Mouse (Mus musculus) neural tube, embryonic 11.5 days (tissue): ENCODE measurements at regions not wholly inside any gene's neighbourhood (a gene's known extent, or its start where the extent isn't known, plus 50 kb on each side); places are given as distances from the start of the nearest gene placed in this dataset.
"Not testable (repeated sequence)": the region's sequence is repeated elsewhere in the genome, so short reads cannot be mapped to it uniquely, and the experiment has no call there.

ENCODE experiments used
- ATAC-seq: fragments of 200-750 bp; cut with Nextera tagmentation; 2 replicates; pipeline ENCODE4 v1.8.0; 2017; ENCODE audit warnings: moderate number of reproducible peaks, mild to moderate bottlenecking, moderate TSS enrichment, moderate library complexity; ENCODE audit not compliant: insufficient read depth, low FRiP score, low TSS enrichment
- DNase-seq: peaks from one replicate; pipeline ENCODE4 v3.0.0-alpha.2; 2015; ENCODE audit warnings: low spot score
- H3K27ac ChIP-seq: fragments of 300-500 bp; sonication (generic); 2 replicates; pipeline ENCODE4 v1.5.1; 2014; ENCODE audit warnings: low read depth, mild to moderate bottlenecking, low read length
- H3K27me3 ChIP-seq: fragments of 300-500 bp; sonication (generic); 2 replicates; pipeline ENCODE4 v1.6.1; 2014; ENCODE audit warnings: mild to moderate bottlenecking, low read length, mixed read lengths; ENCODE audit not compliant: control insufficient read depth, insufficient read depth
- H3K36me3 ChIP-seq: fragments of 300-500 bp; sonication (generic); 2 replicates; pipeline ENCODE4 v1.6.1; 2014; ENCODE audit warnings: mild to moderate bottlenecking, low read length, moderate library complexity, mixed read lengths; ENCODE audit not compliant: control insufficient read depth, insufficient read depth
- H3K4me1 ChIP-seq: fragments of 300-500 bp; sonication (generic); 2 replicates; pipeline ENCODE4 v1.6.1; 2014; ENCODE audit warnings: low read length, mixed read lengths; ENCODE audit not compliant: control insufficient read depth, insufficient read depth
- H3K4me2 ChIP-seq: fragments of 300-500 bp; sonication (generic); 2 replicates; pipeline ENCODE4 v1.6.1; 2014; ENCODE audit warnings: low read depth, mild to moderate bottlenecking, moderate library complexity
- H3K4me3 ChIP-seq: fragments of 300-500 bp; sonication (generic); 2 replicates; pipeline ENCODE4 v1.5.1; 2014; ENCODE audit warnings: low read depth, low read length
- H3K9ac ChIP-seq: fragments of 300-500 bp; sonication (generic); 2 replicates; pipeline ENCODE4 v1.6.1; 2014; ENCODE audit warnings: mild to moderate bottlenecking, low read length
- H3K9me3 ChIP-seq: fragments of 300-500 bp; sonication (generic); 2 replicates; pipeline ENCODE4 v1.6.1; 2016; ENCODE audit warnings: low read length; ENCODE audit not compliant: control insufficient read depth
- WGBS: fragments of 180-500 bp; shearing (Covaris S2); extraction: QIAGEN DNeasy Blood & Tissue Kit; methylation state at CpG from one replicate; pipeline ENCODE4 v1.1.7; 2014; 5-methylcytosine and 5-hydroxymethylcytosine counted together

DNA sequence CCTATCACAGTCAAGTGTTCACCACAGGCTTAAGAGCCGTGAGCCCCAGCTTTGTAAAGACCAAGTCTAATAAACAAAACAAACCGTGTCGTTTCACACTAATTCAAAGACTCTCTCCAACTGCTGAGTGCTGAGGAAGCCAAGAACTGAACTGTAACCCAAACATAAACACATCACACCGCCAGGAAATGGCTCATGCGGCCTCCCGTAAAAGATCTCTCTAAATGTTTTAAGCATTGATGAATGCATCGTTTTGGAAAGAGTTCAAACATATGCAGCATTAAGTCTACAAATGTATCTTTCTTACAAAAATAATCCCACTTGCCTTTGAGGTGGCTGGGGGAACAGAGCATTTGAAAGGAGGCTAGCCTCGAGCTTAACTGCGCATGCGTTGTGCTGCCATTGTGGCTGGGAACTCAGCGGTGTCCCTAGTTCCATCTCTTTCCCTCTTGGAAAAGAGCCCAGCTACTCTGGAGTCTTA lies 280.7 kb downstream of the Gxylt1 start:
- no peaks in the 10 kb centered on the region for H3K36me3 ChIP-seq
- no peaks in the 10 kb centered on the region for H3K27me3 ChIP-seq
- WGBS, result 71% methylated on average over 11 of the region's 11 CpGs
- H3K9me3 ChIP-seq, result no peaks in the 10 kb centered on the region
- no peak for DNase-seq
- ATAC-seq, result no peak
- no peaks in the 10 kb centered on the region for H3K4me1 ChIP-seq
- no peak overlapping the region for H3K4me2 ChIP-seq
- no peak overlapping the region for H3K27ac ChIP-seq
- no peak overlapping the region for H3K9ac ChIP-seq
- no peak overlapping the region for H3K4me3 ChIP-seq

DNA sequence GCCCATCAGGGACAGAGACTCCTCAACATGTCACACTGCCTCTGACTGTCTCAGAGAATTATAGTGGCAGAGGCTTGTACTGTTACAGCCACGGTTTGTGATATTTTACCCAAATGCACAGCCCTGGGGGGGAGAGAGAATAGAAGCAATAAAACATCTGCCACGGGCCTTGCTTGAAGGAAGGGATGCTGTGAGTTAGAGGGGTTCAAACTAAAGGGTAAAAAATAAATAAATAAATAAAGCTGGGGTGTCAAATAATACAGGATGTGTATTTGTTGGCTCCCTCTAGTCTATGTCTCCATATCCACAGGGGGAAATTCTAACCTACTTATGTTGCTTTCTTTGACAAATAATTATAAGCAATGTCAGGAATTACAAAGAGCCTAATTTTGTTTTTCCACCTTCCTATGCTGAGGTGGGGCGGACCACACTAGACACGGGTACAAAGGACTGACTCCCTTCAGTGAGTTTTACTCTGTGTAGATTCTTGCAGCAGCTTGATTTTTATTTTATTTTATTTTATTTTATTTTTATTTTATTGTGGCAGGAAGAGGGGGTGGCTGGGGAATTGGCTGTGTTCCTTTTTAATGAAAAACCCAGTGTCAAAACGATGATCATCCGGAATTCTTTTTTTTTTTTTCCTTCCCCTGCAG lies 281.3 kb downstream of the Gxylt1 start:
- Histone ChIP-seq H3K9me3 (no peaks in the 10 kb centered on the region), H3K27me3 (no peaks in the 10 kb centered on the region), H3K4me2 (no peak overlapping the region), H3K9ac (no peak overlapping the region), H3K4me3 (no peak overlapping the region), H3K4me1 (no peaks in the 10 kb centered on the region), H3K27ac (no peak overlapping the region), H3K36me3 (no peaks in the 10 kb centered on the region)
- WGBS, result 60% methylated on average over 6 of the region's 6 CpGs
- DNase-seq, result no peak
- no peak for ATAC-seq

DNA sequence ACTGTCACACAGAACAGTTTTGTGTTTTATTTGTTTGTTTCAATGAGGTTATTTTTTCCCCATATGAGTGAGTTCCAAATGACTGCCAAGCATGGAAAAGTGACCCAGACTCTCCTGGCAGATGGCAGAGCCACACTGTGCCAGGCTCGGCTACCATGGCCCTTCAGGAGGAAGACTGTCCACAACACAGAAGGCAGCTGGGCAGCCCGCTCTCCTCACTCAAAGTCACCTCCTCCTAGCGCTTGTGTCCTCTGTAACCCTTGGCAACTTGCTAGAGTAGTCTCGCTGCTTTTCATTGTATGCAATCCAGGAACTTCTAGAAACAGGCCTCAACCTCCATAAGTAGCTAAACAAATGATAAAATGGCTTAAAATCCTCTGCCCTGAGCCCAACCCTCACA lies 299.2 kb downstream of the Gxylt1 start:
- H3K9ac ChIP-seq, result no peak overlapping the region
- H3K4me2 ChIP-seq, result no peak overlapping the region
- no peak for DNase-seq
- H3K4me3 ChIP-seq, result no peak overlapping the region
- no peaks in the 10 kb centered on the region for H3K4me1 ChIP-seq
- H3K27me3 ChIP-seq, result no peaks in the 10 kb centered on the region
- WGBS, result 83% methylated on average over 4 of the region's 4 CpGs
- no peak overlapping the region for H3K27ac ChIP-seq
- no peak for ATAC-seq
- no peaks in the 10 kb centered on the region for H3K36me3 ChIP-seq
- no peaks in the 10 kb centered on the region for H3K9me3 ChIP-seq

DNA sequence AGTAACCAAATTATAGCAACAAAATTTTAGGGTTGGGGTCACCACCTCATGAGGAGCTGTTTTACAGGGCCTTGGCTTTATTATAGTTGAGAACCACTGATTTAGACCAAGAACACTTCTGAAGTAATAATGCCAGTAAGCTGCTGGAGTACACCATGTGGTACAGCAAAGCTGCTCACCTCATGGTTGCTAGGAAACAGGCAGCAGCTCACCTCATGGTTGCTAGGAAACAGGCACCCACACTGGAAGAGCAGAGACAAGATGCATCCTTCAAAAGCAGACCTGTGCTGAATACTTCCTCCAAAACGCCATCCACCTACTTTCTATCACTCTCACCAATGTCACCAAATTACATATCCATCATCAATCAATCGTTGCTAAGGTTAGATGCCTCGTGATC lies 300.0 kb downstream of the Gxylt1 start:
- H3K4me3 ChIP-seq, result no peak overlapping the region
- H3K4me1 ChIP-seq, result no peaks in the 10 kb centered on the region
- H3K4me2 ChIP-seq, result no peak overlapping the region
- H3K9me3 ChIP-seq, result no peaks in the 10 kb centered on the region
- no peak overlapping the region for H3K27ac ChIP-seq
- no peaks in the 10 kb centered on the region for H3K27me3 ChIP-seq
- H3K36me3 ChIP-seq, result no peaks in the 10 kb centered on the region
- no peak for DNase-seq
- WGBS, result 86% methylated on average over 3 of the region's 3 CpGs
- no peak overlapping the region for H3K9ac ChIP-seq
- no peak for ATAC-seq

DNA sequence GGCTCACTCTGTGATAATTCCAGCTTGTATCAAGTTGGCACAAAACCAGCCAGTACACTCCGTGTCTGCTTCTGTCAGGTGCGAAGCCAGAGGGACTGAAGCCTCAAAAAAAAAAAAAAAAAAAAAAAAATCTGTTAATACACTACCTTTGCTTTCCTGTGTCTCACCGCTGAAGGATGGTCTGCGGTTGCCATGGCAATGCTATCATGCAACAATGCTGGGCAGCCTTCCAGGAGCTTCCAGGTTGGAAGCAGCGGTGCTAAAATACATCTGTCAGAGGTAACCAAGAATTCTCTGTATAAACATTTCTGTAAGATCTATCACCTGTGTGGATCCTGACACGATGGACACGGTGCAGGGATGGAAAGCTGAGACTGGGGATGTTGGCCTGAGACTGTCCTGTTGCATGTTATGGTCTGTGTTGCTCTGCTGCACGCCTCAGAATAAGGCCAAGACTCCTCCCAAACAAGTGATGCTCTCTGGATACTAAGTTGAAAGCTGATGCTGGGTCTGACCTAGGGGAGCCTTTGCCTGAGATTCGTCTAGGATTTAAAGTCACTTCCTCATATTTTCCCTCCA lies 301.2 kb downstream of the Gxylt1 start:
- Histone ChIP-seq H3K27ac (no peak overlapping the region), H3K9ac (no peak overlapping the region), H3K9me3 (no peaks in the 10 kb centered on the region), H3K4me3 (no peak overlapping the region), H3K4me2 (no peak overlapping the region), H3K27me3 (no peaks in the 10 kb centered on the region), H3K36me3 (no peaks in the 10 kb centered on the region), H3K4me1 (no peaks in the 10 kb centered on the region)
- DNase-seq (no peak), ATAC-seq (no peak)
- WGBS, result 83% methylated on average over 9 of the region's 9 CpGs

DNA sequence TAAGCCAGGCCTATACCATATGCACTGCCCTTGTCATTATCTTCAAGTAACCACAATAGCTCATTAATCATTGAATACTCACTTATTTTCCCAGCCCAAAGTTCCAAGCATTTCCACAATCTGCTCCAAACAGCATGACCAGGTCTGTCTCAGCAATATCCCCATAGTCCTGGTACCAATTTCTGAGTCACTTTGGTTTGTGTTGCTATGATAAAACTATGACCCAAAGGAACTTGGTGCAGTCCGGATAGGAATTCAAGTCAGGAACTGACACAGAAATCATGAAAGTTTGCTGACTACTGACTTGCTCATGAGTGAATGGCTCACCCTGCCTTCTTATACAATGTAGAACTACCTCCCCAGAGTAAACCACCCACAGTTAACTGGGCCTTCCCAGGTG lies 309.4 kb downstream of the Gxylt1 start:
- DNase-seq, result no peak
- Histone ChIP-seq H3K4me3 (no peak overlapping the region), H3K27me3 (no peaks in the 10 kb centered on the region), H3K9ac (no peak overlapping the region), H3K27ac (no peak overlapping the region), H3K4me2 (no peak overlapping the region), H3K4me1 (no peaks in the 10 kb centered on the region), H3K9me3 (no peaks in the 10 kb centered on the region), H3K36me3 (no peaks in the 10 kb centered on the region)
- 94% methylated on average over 1 of the region's 1 CpGs for WGBS
- no peak for ATAC-seq

DNA sequence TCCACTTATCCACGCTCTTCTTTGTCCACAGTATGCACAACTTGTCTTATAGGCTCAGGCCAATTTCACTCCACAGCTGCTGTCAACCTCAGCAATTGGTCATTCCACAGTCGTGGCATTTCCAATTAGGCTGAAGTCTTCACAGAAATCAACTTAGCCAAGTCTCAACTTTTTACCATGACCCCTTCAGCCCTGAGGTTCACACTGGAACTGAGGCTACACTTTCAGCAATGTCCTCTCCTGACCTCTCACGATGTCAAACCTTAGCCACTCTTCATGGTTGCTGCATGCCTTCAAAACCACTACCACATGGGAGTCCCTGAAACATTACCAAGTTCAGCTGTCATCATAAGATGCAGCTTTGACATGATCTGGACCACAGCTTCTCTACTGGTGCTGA lies 310.1 kb downstream of the Gxylt1 start:
- Histone ChIP-seq H3K27ac (no peak overlapping the region), H3K36me3 (no peaks in the 10 kb centered on the region), H3K9ac (no peak overlapping the region), H3K9me3 (no peaks in the 10 kb centered on the region), H3K4me1 (no peaks in the 10 kb centered on the region), H3K27me3 (no peaks in the 10 kb centered on the region), H3K4me2 (no peak overlapping the region), H3K4me3 (no peak overlapping the region)
- DNase-seq, result no peak
- WGBS, result 71% methylated on average over 3 of the region's 3 CpGs
- no peak for ATAC-seq

DNA sequence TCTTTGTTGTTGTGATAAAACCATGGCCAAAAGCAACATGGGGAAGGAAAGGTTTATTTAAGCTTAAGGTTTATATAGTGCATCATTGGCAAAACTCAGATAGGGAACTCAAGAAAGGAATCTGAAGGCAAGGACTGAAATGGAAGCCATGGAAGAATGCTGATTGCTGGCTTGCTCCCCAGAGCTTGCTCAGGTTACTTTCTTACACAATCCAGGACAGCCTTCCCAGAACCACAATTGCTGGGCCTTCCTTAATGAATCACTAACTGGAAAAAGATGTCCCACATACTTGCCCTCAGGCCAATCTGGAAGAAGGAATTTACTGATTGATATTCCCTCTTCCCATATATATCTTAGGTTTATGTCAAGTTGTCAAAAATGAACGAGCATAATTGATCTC lies 310.8 kb downstream of the Gxylt1 start:
- Histone ChIP-seq H3K9ac (no peak overlapping the region), H3K4me3 (no peak overlapping the region), H3K9me3 (no peaks in the 10 kb centered on the region), H3K4me2 (no peak overlapping the region), H3K36me3 (no peaks in the 10 kb centered on the region), H3K4me1 (no peaks in the 10 kb centered on the region), H3K27ac (no peak overlapping the region), H3K27me3 (no peaks in the 10 kb centered on the region)
- WGBS, result 79% methylated on average over 1 of the region's 1 CpGs
- DNase-seq, result no peak
- no peak for ATAC-seq

DNA sequence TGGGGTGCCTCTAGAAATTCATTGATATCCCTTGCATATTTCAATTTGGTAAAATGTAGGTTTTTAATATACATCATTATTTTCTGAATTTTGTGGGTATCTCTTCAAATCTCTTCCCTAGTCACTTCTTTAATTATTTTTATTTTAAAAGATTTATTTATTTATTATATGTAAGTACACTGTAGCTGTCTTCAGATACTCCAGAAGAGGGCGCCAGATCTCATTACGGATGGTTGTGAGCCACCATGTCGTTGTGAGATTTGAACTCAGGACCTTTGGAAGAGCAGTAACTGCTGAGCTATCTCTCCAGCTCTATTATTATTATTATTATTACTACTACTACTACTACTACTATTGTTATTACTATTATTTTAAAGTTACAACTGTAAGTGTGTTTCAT lies 324.1 kb downstream of the Gxylt1 start:
- H3K9ac ChIP-seq, H3K27ac ChIP-seq, H3K36me3 ChIP-seq, DNase-seq, H3K4me1 ChIP-seq, H3K9me3 ChIP-seq, H3K4me2 ChIP-seq, H3K4me3 ChIP-seq, H3K27me3 ChIP-seq, ATAC-seq: not testable (repeated sequence)
- 91% methylated on average over 3 of the region's 3 CpGs for WGBS
